Mouse (Mus musculus): ENCODE results near the gene Cbx1.

GRCm38 (mm10) chr11:96788871-96789795 is at the start of gene Cbx1:
- no peak for TF ChIP-seq POLR2A (IDR thresholded peaks at IDR 0.05; ENCODE audit: borderline replicate concordance, low read depth, low read length)
- no peak for TF ChIP-seq CTCF (IDR thresholded peaks at IDR 0.05; ENCODE audit: low read depth, low read length)

Data from bone marrow macrophage, adult 2 months (primary cell).